Mouse (Mus musculus): ENCODE measurements around the gene Trmt1. TPM values are rescaled to one million over a fixed set of nuclear protein-coding genes. Genes with fewer than 3 reads are reported as not detected.
A peak's percentile ranks its signal among the peaks of the same experiment; 100 is the strongest.

The Trmt1 gene
- polyA plus RNA-seq, 1 experiment from 2014 or later, result 62.1 TPM

DNA sequence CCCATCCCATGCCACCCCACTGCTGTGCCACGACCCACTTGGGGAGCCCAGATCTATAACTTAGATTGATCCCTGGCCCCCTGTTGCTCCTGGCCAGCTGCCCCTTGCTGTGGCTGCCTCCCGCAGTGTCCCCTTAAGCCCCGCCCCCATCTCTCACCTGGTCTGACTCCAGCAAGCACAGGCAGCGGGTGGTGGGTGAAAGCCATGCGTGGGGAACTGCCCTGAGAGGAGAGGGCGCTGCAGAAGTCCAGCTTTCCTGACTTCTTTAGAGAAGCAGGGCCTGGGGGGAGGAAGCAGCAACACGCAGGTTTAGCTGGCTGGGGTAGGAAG, 37.4 kb downstream of the Trmt1 start:
- ATAC-seq (ENCODE audit: low FRiP score) (no peak), DNase-seq (ENCODE audit: low spot score) (no peak)
- Histone ChIP-seq H3K27me3 (ENCODE audit: control insufficient read depth, insufficient read depth, low read length) (peaks cover 5% of the 10 kb centered on the region), H3K4me1 (replicated peaks; ENCODE audit: control insufficient read depth, insufficient read depth, low read length) (peaks cover 45% of the 10 kb centered on the region), H3K9me3 (ENCODE audit: control insufficient read depth, low read length) (no peaks in the 10 kb centered on the region), H3K9ac (peak overlapping the region; percentile 26; the same call in 1 of the 2 replicates), H3K4me3 (replicated peaks; ENCODE audit: low read length) (no peak overlapping the region), H3K4me2 (replicated peaks) (0 out of 2 replicates have a peak overlapping the region, but pooled peaks have one; percentile 18), H3K27ac (peak overlapping the region; percentile 81), H3K36me3 (replicated peaks; ENCODE audit: control insufficient read depth, insufficient read depth) (peaks cover 13% of the 10 kb centered on the region)
- WGBS, result 23% methylated on average over 7 of the region's 7 CpGs

- Histone ChIP-seq H3K36me3 (replicated peaks; ENCODE audit: control insufficient read depth, insufficient read depth) (peaks cover 13% of the 10 kb centered on the region), H3K4me1 (replicated peaks; ENCODE audit: control insufficient read depth, insufficient read depth, low read length) (peaks cover 56% of the 10 kb centered on the region), H3K27ac (peak overlapping the region; percentile 81), H3K9ac (peak overlapping the region; percentile 45; the same call in 1 of the 2 replicates), H3K4me3 (replicated peaks; ENCODE audit: low read length) (no peak overlapping the region), H3K9me3 (ENCODE audit: control insufficient read depth, low read length) (no peaks in the 10 kb centered on the region), H3K27me3 (ENCODE audit: control insufficient read depth, insufficient read depth, low read length) (peaks cover 5% of the 10 kb centered on the region), H3K4me2 (replicated peaks) (no peak overlapping the region)
- 56% methylated on average over 9 of the region's 9 CpGs for WGBS
- ATAC-seq (ENCODE audit: low FRiP score) (no peak), DNase-seq (ENCODE audit: low spot score) (no peak)
Observed at GRCm38 (mm10) chr8:84724683-84725082, 38.6 kb downstream of the Trmt1 start.

GRCm38 (mm10) chr8:84725246-84725940, 39.3 kb downstream of the Trmt1 start:
- 59% methylated on average over 10 of the region's 10 CpGs for WGBS
- Histone ChIP-seq H3K9me3 (ENCODE audit: control insufficient read depth, low read length) (no peaks in the 10 kb centered on the region), H3K27me3 (ENCODE audit: control insufficient read depth, insufficient read depth, low read length) (peaks cover 5% of the 10 kb centered on the region), H3K36me3 (replicated peaks; ENCODE audit: control insufficient read depth, insufficient read depth) (peaks cover 8% of the 10 kb centered on the region), H3K9ac (no peak overlapping the region), H3K4me1 (replicated peaks; ENCODE audit: control insufficient read depth, insufficient read depth, low read length) (peaks cover 63% of the 10 kb centered on the region), H3K27ac (peak overlapping the region; percentile 44), H3K4me3 (replicated peaks; ENCODE audit: low read length) (no peak overlapping the region), H3K4me2 (replicated peaks) (no peak overlapping the region)
- ATAC-seq (ENCODE audit: low FRiP score), result no peak
- no peak for DNase-seq (ENCODE audit: low spot score)

GRCm38 (mm10) chr8:84725941-84726259, 39.8 kb downstream of the Trmt1 start:
- WGBS, result 22% methylated on average over 3 of the region's 3 CpGs
- H3K4me1 ChIP-seq (replicated peaks; ENCODE audit: control insufficient read depth, insufficient read depth, low read length), result peaks cover 68% of the 10 kb centered on the region
- ATAC-seq (ENCODE audit: low FRiP score) (no peak), DNase-seq (ENCODE audit: low spot score) (no peak)
- no peak overlapping the region for H3K4me3 ChIP-seq (replicated peaks; ENCODE audit: low read length)
- H3K4me2 ChIP-seq (replicated peaks), result no peak overlapping the region
- peak overlapping the region; percentile 44 for H3K27ac ChIP-seq
- H3K36me3 ChIP-seq (replicated peaks; ENCODE audit: control insufficient read depth, insufficient read depth), result peaks cover 8% of the 10 kb centered on the region
- no peaks in the 10 kb centered on the region for H3K9me3 ChIP-seq (ENCODE audit: control insufficient read depth, low read length)
- no peak overlapping the region for H3K9ac ChIP-seq
- peaks cover 5% of the 10 kb centered on the region for H3K27me3 ChIP-seq (ENCODE audit: control insufficient read depth, insufficient read depth, low read length)

DNA sequence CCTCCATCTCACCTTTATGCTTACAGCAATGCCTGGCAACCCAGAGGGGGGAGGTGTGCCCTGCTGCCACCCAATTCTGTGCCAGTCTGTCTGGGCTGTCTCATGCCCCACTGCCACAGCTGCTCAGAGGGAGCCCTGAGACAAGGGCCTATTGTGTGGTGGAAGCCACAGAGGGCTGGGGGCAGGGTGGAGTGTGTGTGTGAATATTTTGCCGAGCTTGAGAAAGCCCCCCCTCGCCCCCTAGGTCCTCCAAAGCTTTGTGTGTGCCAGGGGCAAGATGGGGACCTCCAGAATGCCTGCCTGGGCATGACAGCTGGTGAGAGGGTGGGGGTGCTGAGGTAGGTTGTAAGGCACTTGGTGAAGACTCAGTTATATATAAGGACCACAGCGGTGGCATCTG, 42.4 kb downstream of the Trmt1 start:
- peak; percentile 80 for ATAC-seq (ENCODE audit: low FRiP score)
- Histone ChIP-seq H3K4me2 (replicated peaks) (no peak overlapping the region), H3K9ac (no peak overlapping the region; the same call in 1 of the 2 replicates), H3K27ac (peak overlapping the region; percentile 76), H3K36me3 (replicated peaks; ENCODE audit: control insufficient read depth, insufficient read depth) (peaks cover 4% of the 10 kb centered on the region), H3K4me1 (replicated peaks; ENCODE audit: control insufficient read depth, insufficient read depth, low read length) (peaks cover 78% of the 10 kb centered on the region), H3K4me3 (replicated peaks; ENCODE audit: low read length) (no peak overlapping the region), H3K9me3 (ENCODE audit: control insufficient read depth, low read length) (no peaks in the 10 kb centered on the region), H3K27me3 (ENCODE audit: control insufficient read depth, insufficient read depth, low read length) (peaks cover 4% of the 10 kb centered on the region)
- WGBS, result 37% methylated on average over 3 of the region's 3 CpGs
- no peak for DNase-seq (ENCODE audit: low spot score)

DNA sequence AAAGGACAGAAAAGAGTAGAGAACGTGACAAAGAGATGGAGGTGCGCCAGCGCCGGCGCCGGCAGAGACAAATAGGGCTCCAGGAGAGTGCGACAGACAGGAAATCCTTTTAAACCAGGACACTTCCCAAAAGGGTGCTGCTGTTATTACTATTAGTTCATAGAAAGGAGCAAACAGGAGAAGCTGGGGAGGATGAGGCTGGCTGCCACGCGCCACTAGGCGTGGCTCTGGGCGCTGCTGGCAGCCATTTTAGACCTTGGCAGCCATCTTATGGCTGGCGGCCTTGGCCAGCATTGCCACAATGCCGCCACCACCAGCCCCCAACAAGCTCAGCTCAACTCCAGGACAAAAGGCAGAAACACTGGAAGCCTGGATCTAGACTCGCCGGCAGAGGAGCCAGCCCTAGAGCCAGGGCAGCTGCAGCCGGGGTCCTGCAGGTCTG, 43.8 kb downstream of the Trmt1 start:
- no peak for ATAC-seq (ENCODE audit: low FRiP score)
- H3K4me1 ChIP-seq (replicated peaks; ENCODE audit: control insufficient read depth, insufficient read depth, low read length), result peaks cover 66% of the 10 kb centered on the region
- WGBS, result 84% methylated on average over 16 of the region's 16 CpGs

GRCm38 (mm10) chr8:84730541-84731370, 44.6 kb downstream of the Trmt1 start:
- H3K9ac ChIP-seq, result peak overlapping the region; percentile 12
- 0 out of 2 replicates have a peak, but pooled peaks cover 3% of the 10 kb centered on the region for H3K27me3 ChIP-seq (ENCODE audit: control insufficient read depth, insufficient read depth, low read length)
- peaks cover 4% of the 10 kb centered on the region for H3K36me3 ChIP-seq (replicated peaks; ENCODE audit: control insufficient read depth, insufficient read depth)
- no peak for DNase-seq (ENCODE audit: low spot score)
- H3K4me3 ChIP-seq (replicated peaks; ENCODE audit: low read length), result no peak overlapping the region
- no peaks in the 10 kb centered on the region for H3K9me3 ChIP-seq (ENCODE audit: control insufficient read depth, low read length)
- 28% methylated on average over 9 of the region's 9 CpGs for WGBS
- H3K4me2 ChIP-seq (replicated peaks), result 0 out of 2 replicates have a peak overlapping the region, but pooled peaks have one; percentile 7
- ATAC-seq (ENCODE audit: low FRiP score), result peak; percentile 26; the same call in 1 of the 2 replicates
- peak overlapping the region; percentile 83 for H3K27ac ChIP-seq
- H3K4me1 ChIP-seq (replicated peaks; ENCODE audit: control insufficient read depth, insufficient read depth, low read length), result peaks cover 58% of the 10 kb centered on the region

More for the DNA sequence above, 43.8 kb downstream of the Trmt1 start:
- Histone ChIP-seq H3K4me2 (replicated peaks) (no peak overlapping the region), H3K27ac (peak overlapping the region; percentile 83), H3K36me3 (replicated peaks; ENCODE audit: control insufficient read depth, insufficient read depth) (peaks cover 4% of the 10 kb centered on the region), H3K27me3 (ENCODE audit: control insufficient read depth, insufficient read depth, low read length) (no peaks in the 10 kb centered on the region), H3K9ac (no peak overlapping the region), H3K4me3 (replicated peaks; ENCODE audit: low read length) (no peak overlapping the region), H3K9me3 (ENCODE audit: control insufficient read depth, low read length) (no peaks in the 10 kb centered on the region)
- no peak for DNase-seq (ENCODE audit: low spot score)

GRCm38 (mm10) chr8:84731371-84732177, 45.5 kb downstream of the Trmt1 start:
- WGBS, result 58% methylated on average over 11 of the region's 11 CpGs
- Histone ChIP-seq H3K4me2 (replicated peaks) (0 out of 2 replicates have a peak overlapping the region, but pooled peaks have one; percentile 7), H3K9me3 (ENCODE audit: control insufficient read depth, low read length) (no peaks in the 10 kb centered on the region), H3K9ac (peak overlapping the region; percentile 12; the same call in 1 of the 2 replicates), H3K27ac (peak overlapping the region; percentile 83), H3K4me3 (replicated peaks; ENCODE audit: low read length) (no peak overlapping the region), H3K4me1 (replicated peaks; ENCODE audit: control insufficient read depth, insufficient read depth, low read length) (peaks cover 55% of the 10 kb centered on the region), H3K36me3 (replicated peaks; ENCODE audit: control insufficient read depth, insufficient read depth) (peaks cover 4% of the 10 kb centered on the region), H3K27me3 (ENCODE audit: control insufficient read depth, insufficient read depth, low read length) (peaks cover 11% of the 10 kb centered on the region; the same call in 1 of the 2 replicates)
- no peak for ATAC-seq (ENCODE audit: low FRiP score)
- DNase-seq (ENCODE audit: low spot score), result no peak
